Mouse (Mus musculus) liver, embryonic 18 days (tissue): ENCODE data around the gene Abcb4. TPM values are rescaled to one million over a fixed set of nuclear protein-coding genes. Genes with fewer than 3 reads are reported as not detected.

Source experiments
- polyA plus RNA-seq: library from polyadenylated mRNA; depleted of rRNA; stranded (reverse); fragments of >200 nt; gene quantifications from 2 replicates; pipeline ENCODE4 v1.2.3, GENCODE M21; 2012; rRNA removed

Abcb4 gene
- 36.3 and 37.3 TPM in 2 replicates for polyA plus RNA-seq

GRCm38 (mm10) chr5:8893300-8894103 lies at the start of gene Abcb4:
Gene Abcb4, plus strand, starts transcription at chr5:8893717.

GRCm38 (mm10) chr5:8996686-8997512 lies 103.4 kb downstream of the Abcb4 start, which contains the start of gene Crot:
Gene Crot, minus strand, starts transcription at chr5:8997324.

Other genes starting within 250 kb of the Abcb4 start
- 1.4 and 1.7 TPM in 2 replicates for gene Abcb1a, start 233.6 kb upstream of the Abcb4 start, polyA plus RNA-seq
- 0.40 and 0.46 TPM in 2 replicates for gene Abcb1b, start 95.6 kb upstream of the Abcb4 start, polyA plus RNA-seq
- 39.3 and 44.0 TPM in 2 replicates for gene Crot, start 103.6 kb downstream of the Abcb4 start, polyA plus RNA-seq
- 12.0 and 13.6 TPM in 2 replicates for gene Tmem243, start 207.0 kb downstream of the Abcb4 start, polyA plus RNA-seq